Mouse (Mus musculus) hindbrain, embryonic 15.5 days (tissue): Measurements from ENCODE around the gene Olfr586. TPM values are rescaled to one million over a fixed set of nuclear protein-coding genes. Genes with fewer than 3 reads are reported as not detected.

ENCODE experiments used
- ATAC-seq: fragments of 200-750 bp; cut with Nextera tagmentation; 2 replicates; pipeline ENCODE4 v1.8.0; 2017; ENCODE audit warnings: low read depth, moderate number of reproducible peaks, moderate TSS enrichment; ENCODE audit not compliant: low FRiP score
- H3K27ac ChIP-seq: fragments of 300-500 bp; sonication (generic); replicated peaks from 2 replicates; pipeline ENCODE4 v1.5.1; 2015; ENCODE audit warnings: mild to moderate bottlenecking, inconsistent platforms
- H3K27me3 ChIP-seq: fragments of 300-500 bp; sonication (generic); 2 replicates; pipeline ENCODE4 v1.6.1; 2015; ENCODE audit warnings: control low read depth, inconsistent platforms
- H3K36me3 ChIP-seq: fragments of 300-500 bp; sonication (generic); 2 replicates; pipeline ENCODE4 v1.6.1; 2015; ENCODE audit warnings: control low read depth, inconsistent platforms
- H3K4me1 ChIP-seq: fragments of 300-500 bp; sonication (generic); replicated peaks from 2 replicates; pipeline ENCODE4 v1.6.1; 2015; ENCODE audit warnings: control low read depth, inconsistent platforms
- H3K4me2 ChIP-seq: fragments of 300-500 bp; sonication (generic); 2 replicates; pipeline ENCODE4 v1.6.1; 2015; ENCODE audit warnings: moderate library complexity, mild to moderate bottlenecking, inconsistent platforms
- H3K4me3 ChIP-seq: fragments of 300-500 bp; sonication (generic); 2 replicates; pipeline ENCODE4 v1.5.1; 2015; ENCODE audit warnings: mild to moderate bottlenecking, inconsistent platforms
- H3K9ac ChIP-seq: fragments of 300-500 bp; sonication (generic); 2 replicates; pipeline ENCODE4 v1.6.1; 2015; ENCODE audit warnings: inconsistent platforms
- H3K9me3 ChIP-seq: fragments of 300-500 bp; sonication (generic); 2 replicates; pipeline ENCODE4 v1.6.1; 2016; ENCODE audit warnings: control low read depth, inconsistent platforms
- WGBS: fragments of 180-500 bp; shearing (Covaris S2); methylation state at CpG from one replicate; pipeline ENCODE4 v1.1.7; 2015; 5-methylcytosine and 5-hydroxymethylcytosine counted together
- polyA plus RNA-seq: library from polyadenylated mRNA; unstranded; fragments of >200 nt; fragmentation: Nextera tagmentation; extraction: Ambion mirVana; gene quantifications from 2 replicates; pipeline ENCODE4 v1.2.1, GENCODE M21; 2015

Gene Olfr586
- not detected in 2 replicates for polyA plus RNA-seq

- H3K4me1 ChIP-seq, result no peaks in the 10 kb centered on the region
- 96% methylated on average over 3 of the region's 3 CpGs for WGBS
- no peak within 1 kb of the TSS for H3K4me2 ChIP-seq
- no peak within 1 kb of the TSS for H3K4me3 ChIP-seq
- H3K36me3 ChIP-seq, result no peaks in the 10 kb centered on the region
- no peak for ATAC-seq
- no peak within 1 kb of the TSS for H3K9ac ChIP-seq
- H3K27ac ChIP-seq, result no peak within 1 kb of the TSS
- H3K9me3 ChIP-seq, result no peaks in the 10 kb centered on the region
- H3K27me3 ChIP-seq, result no peaks in the 10 kb centered on the region
These were observed at the start of gene Olfr586 for GRCm38 (mm10) chr7:103125538-103125937. Gene Olfr586, minus strand, starts transcription at chr7:103125638.

- H3K9me3 ChIP-seq, result no peaks in the 10 kb centered on the region
- H3K36me3 ChIP-seq, result no peaks in the 10 kb centered on the region
- no peak overlapping the region for H3K27ac ChIP-seq
- no peak overlapping the region for H3K4me3 ChIP-seq
- no peak overlapping the region for H3K9ac ChIP-seq
- H3K4me1 ChIP-seq, result no peaks in the 10 kb centered on the region
- 85% methylated on average over 5 of the region's 5 CpGs for WGBS
- ATAC-seq, result no peak
- no peak overlapping the region for H3K4me2 ChIP-seq
- H3K27me3 ChIP-seq, result no peaks in the 10 kb centered on the region
These were observed 44.3 kb upstream of the Olfr586 start for GRCm38 (mm10) chr7:103169697-103170096.

GRCm38 (mm10) chr7:103156256-103156655, 30.8 kb upstream of the Olfr586 start, which contains the start of gene Olfr589:
Gene Olfr589, minus strand, starts transcription at chr7:103156356.
- no peaks in the 10 kb centered on the region for H3K4me1 ChIP-seq
- WGBS, result 70% methylated on average over 2 of the region's 2 CpGs

GRCm38 (mm10) chr7:103140579-103140978, 15.1 kb upstream of the Olfr586 start, which contains the start of gene Olfr588-ps1:
Gene Olfr588-ps1, plus strand, starts transcription at chr7:103140879.
- WGBS, result 84% methylated on average over 1 of the region's 1 CpGs
- H3K9ac ChIP-seq, result no peak within 1 kb of the TSS

More at GRCm38 (mm10) chr7:103156256-103156655, 30.8 kb upstream of the Olfr586 start, which contains the start of gene Olfr589:
- Histone ChIP-seq H3K4me3 (no peak within 1 kb of the TSS), H3K27ac (no peak within 1 kb of the TSS), H3K4me2 (no peak within 1 kb of the TSS), H3K27me3 (no peaks in the 10 kb centered on the region), H3K9ac (no peak within 1 kb of the TSS), H3K9me3 (no peaks in the 10 kb centered on the region), H3K36me3 (no peaks in the 10 kb centered on the region)
- no peak for ATAC-seq

GRCm38 (mm10) chr7:103119406-103119805, 6.0 kb downstream of the Olfr586 start:
- Histone ChIP-seq H3K9ac (no peak overlapping the region), H3K9me3 (no peaks in the 10 kb centered on the region), H3K27ac (no peak overlapping the region), H3K27me3 (no peaks in the 10 kb centered on the region), H3K4me1 (no peaks in the 10 kb centered on the region), H3K4me3 (no peak overlapping the region), H3K36me3 (no peaks in the 10 kb centered on the region), H3K4me2 (no peak overlapping the region)
- ATAC-seq, result no peak
- 47% methylated on average over 3 of the region's 3 CpGs for WGBS

More at GRCm38 (mm10) chr7:103140579-103140978, 15.1 kb upstream of the Olfr586 start, which contains the start of gene Olfr588-ps1:
- no peaks in the 10 kb centered on the region for H3K9me3 ChIP-seq
- no peaks in the 10 kb centered on the region for H3K36me3 ChIP-seq
- H3K4me3 ChIP-seq, result no peak within 1 kb of the TSS
- ATAC-seq, result no peak
- no peak within 1 kb of the TSS for H3K27ac ChIP-seq
- H3K4me2 ChIP-seq, result no peak within 1 kb of the TSS
- no peaks in the 10 kb centered on the region for H3K27me3 ChIP-seq
- H3K4me1 ChIP-seq, result no peaks in the 10 kb centered on the region

DNA sequence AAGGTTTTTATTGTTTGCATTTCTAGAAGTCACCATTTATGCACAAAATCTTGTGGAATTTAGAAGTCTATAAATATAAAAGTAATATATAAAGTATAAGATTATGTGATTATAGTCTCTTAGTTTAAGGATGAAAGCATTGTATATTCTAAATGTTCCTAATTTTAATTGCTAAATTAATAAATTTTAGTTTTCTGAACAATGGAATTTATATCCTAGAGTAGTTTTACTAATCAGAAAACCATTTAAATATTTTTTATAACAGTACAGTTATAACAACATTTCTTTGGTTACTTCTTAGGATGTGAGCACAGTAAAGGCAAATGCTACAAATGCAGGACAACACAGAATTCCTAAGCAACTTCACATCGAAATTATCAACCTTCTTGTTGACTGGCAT, 28.0 kb downstream of the Olfr586 start, which contains the start of gene Olfr585:
TSS of gene Olfr585 (plus strand) at position 301 of the 400 bp plus-strand sequence.
- Histone ChIP-seq H3K4me1 (no peaks in the 10 kb centered on the region), H3K27me3 (no peaks in the 10 kb centered on the region), H3K9me3 (no peaks in the 10 kb centered on the region), H3K4me3 (no peak within 1 kb of the TSS), H3K9ac (no peak within 1 kb of the TSS), H3K36me3 (no peaks in the 10 kb centered on the region), H3K4me2 (no peak within 1 kb of the TSS), H3K27ac (no peak within 1 kb of the TSS)
- no peak for ATAC-seq
- 88% methylated on average over 1 of the region's 1 CpGs for WGBS

- Histone ChIP-seq H3K27me3 (no peaks in the 10 kb centered on the region), H3K27ac (no peak within 1 kb of the TSS), H3K9me3 (peaks cover 8% of the 10 kb centered on the region; the same call in 1 of the 2 replicates), H3K9ac (no peak within 1 kb of the TSS), H3K4me3 (no peak within 1 kb of the TSS), H3K36me3 (no peaks in the 10 kb centered on the region), H3K4me2 (no peak within 1 kb of the TSS), H3K4me1 (no peaks in the 10 kb centered on the region)
- WGBS, result 89% methylated on average over 1 of the region's 1 CpGs
- ATAC-seq, result no peak
These were observed 43.9 kb downstream of the Olfr586 start, which contains the start of gene Olfr584 for GRCm38 (mm10) chr7:103081585-103081984. Gene Olfr584, plus strand, starts transcription at chr7:103081885.

Other genes starting within 250 kb of the Olfr586 start
- gene Olfr568, start 248.5 kb downstream of the Olfr586 start, polyA plus RNA-seq, result not detected in 2 replicates
- not detected in 2 replicates for gene Olfr569, start 234.8 kb downstream of the Olfr586 start, polyA plus RNA-seq
- gene Olfr570, start 231.1 kb downstream of the Olfr586 start, polyA plus RNA-seq, result 0.14 TPM in 1 of 2 replicates, not detected in the other
- gene Olfr571, start 208.1 kb downstream of the Olfr586 start, polyA plus RNA-seq, result not detected in 2 replicates
- not detected in 2 replicates for gene Olfr572, start 201.2 kb downstream of the Olfr586 start, polyA plus RNA-seq
- not detected in 2 replicates for gene Olfr573-ps1, start 183.1 kb downstream of the Olfr586 start, polyA plus RNA-seq
- not detected in 2 replicates for gene Olfr574, start 177.2 kb downstream of the Olfr586 start, polyA plus RNA-seq
- gene Olfr575, start 166.9 kb downstream of the Olfr586 start, polyA plus RNA-seq, result not detected in 2 replicates
- gene Olfr576, start 163.0 kb downstream of the Olfr586 start, polyA plus RNA-seq, result not detected in 2 replicates
- gene Olfr577, start 149.7 kb downstream of the Olfr586 start, polyA plus RNA-seq, result not detected in 2 replicates
- not detected in 2 replicates for gene Olfr578, start 136.3 kb downstream of the Olfr586 start, polyA plus RNA-seq
- not detected in 2 replicates for gene Olfr582, start 87.6 kb downstream of the Olfr586 start, polyA plus RNA-seq
- gene Olfr583, start 74.3 kb downstream of the Olfr586 start, polyA plus RNA-seq, result not detected in 2 replicates
- gene Olfr584, start 43.8 kb downstream of the Olfr586 start, polyA plus RNA-seq, result not detected in 2 replicates
- not detected in 2 replicates for gene Olfr585, start 27.9 kb downstream of the Olfr586 start, polyA plus RNA-seq
- gene Olfr588-ps1, start 15.2 kb upstream of the Olfr586 start, polyA plus RNA-seq, result not detected in 2 replicates
- gene Olfr589, start 30.7 kb upstream of the Olfr586 start, polyA plus RNA-seq, result not detected in 2 replicates
- not detected in 2 replicates for gene Olfr591, start 52.7 kb upstream of the Olfr586 start, polyA plus RNA-seq
- gene Olfr592, start 59.2 kb upstream of the Olfr586 start, polyA plus RNA-seq, result not detected in 2 replicates
- not detected in 2 replicates for gene Olfr593, start 86.2 kb upstream of the Olfr586 start, polyA plus RNA-seq
- gene Olfr594, start 91.4 kb upstream of the Olfr586 start, polyA plus RNA-seq, result not detected in 2 replicates
- not detected in 2 replicates for gene Usp17ld, start 126.9 kb upstream of the Olfr586 start, polyA plus RNA-seq
- gene Olfr596, start 180.0 kb upstream of the Olfr586 start, polyA plus RNA-seq, result not detected in 2 replicates
- gene Olfr597, start 190.7 kb upstream of the Olfr586 start, polyA plus RNA-seq, result not detected in 2 replicates
- not detected in 2 replicates for gene Olfr598, start 197.9 kb upstream of the Olfr586 start, polyA plus RNA-seq
- gene Olfr599, start 210.3 kb upstream of the Olfr586 start, polyA plus RNA-seq, result not detected in 2 replicates
- not detected in 2 replicates for gene Olfr600, start 224.0 kb upstream of the Olfr586 start, polyA plus RNA-seq
- gene Olfr601, start 237.0 kb upstream of the Olfr586 start, polyA plus RNA-seq, result not detected in 2 replicates